Mouse (Mus musculus): Measurements from ENCODE around the gene Mroh2a. TPM values are rescaled to one million over a fixed set of nuclear protein-coding genes. Genes with fewer than 3 reads are reported as not detected.

The Mroh2a gene
- total and polyA plus RNA-seq, 3 experiments, result 0.06 to 0.13 TPM; not detected in 1

GRCm38 (mm10) chr1:88305018-88305795, 78.4 kb downstream of the Mroh2a start:
- 30% methylated on average over 6 of the region's 6 CpGs for WGBS
- H3K79me2 ChIP-seq (replicated peaks; ENCODE audit: control insufficient read depth, insufficient read depth, low read length), result no peaks in the 10 kb centered on the region
- intact Hi-C loops (cut with DNase I), result no loop called here
- TF ChIP-seq CTCF (IDR thresholded peaks at IDR 0.05) (no peak), POLR2A (IDR thresholded peaks at IDR 0.05; ENCODE audit: insufficient read depth, low read depth, low read length) (no peak), EP300 (IDR thresholded peaks at IDR 0.05; ENCODE audit: insufficient read depth, low read depth, low read length) (no peak)
- H3K4me3 ChIP-seq, result no peak overlapping the region
- no peak overlapping the region for H3K9ac ChIP-seq (ENCODE audit: low read depth, low read length)
- no peaks in the 10 kb centered on the region for H3K27me3 ChIP-seq (ENCODE audit: control insufficient read depth, insufficient read depth, low read length)
- no peaks in the 10 kb centered on the region for H3K36me3 ChIP-seq (ENCODE audit: control insufficient read depth, insufficient read depth, low read length)
- no peak for DNase-seq
- no peak overlapping the region for H3K27ac ChIP-seq
- H3K4me1 ChIP-seq (ENCODE audit: control insufficient read depth, insufficient read depth, low read length), result no peaks in the 10 kb centered on the region

GRCm38 (mm10) chr1:88306543-88306942, 79.8 kb downstream of the Mroh2a start:
- H3K36me3 ChIP-seq (ENCODE audit: control insufficient read depth, insufficient read depth, low read length), result no peaks in the 10 kb centered on the region
- no peak overlapping the region for H3K9ac ChIP-seq (ENCODE audit: low read depth, low read length)
- H3K27me3 ChIP-seq (ENCODE audit: control insufficient read depth, insufficient read depth, low read length), result peaks cover 2% of the 10 kb centered on the region; the same call in 1 of the 2 replicates
- no peak overlapping the region for H3K4me3 ChIP-seq
- no peaks in the 10 kb centered on the region for H3K79me2 ChIP-seq (replicated peaks; ENCODE audit: control insufficient read depth, insufficient read depth, low read length)
- H3K4me1 ChIP-seq (ENCODE audit: control insufficient read depth, insufficient read depth, low read length), result no peaks in the 10 kb centered on the region
- intact Hi-C loops (cut with DNase I), result no loop called here
- no peak overlapping the region for H3K27ac ChIP-seq
- no peak for TF ChIP-seq CTCF (IDR thresholded peaks at IDR 0.05)
- TF ChIP-seq POLR2A (IDR thresholded peaks at IDR 0.05; ENCODE audit: insufficient read depth, low read depth, low read length), result no peak
- TF ChIP-seq EP300 (IDR thresholded peaks at IDR 0.05; ENCODE audit: insufficient read depth, low read depth, low read length), result no peak
- DNase-seq, result no peak
- 55% methylated on average over 1 of the region's 1 CpGs for WGBS

DNA sequence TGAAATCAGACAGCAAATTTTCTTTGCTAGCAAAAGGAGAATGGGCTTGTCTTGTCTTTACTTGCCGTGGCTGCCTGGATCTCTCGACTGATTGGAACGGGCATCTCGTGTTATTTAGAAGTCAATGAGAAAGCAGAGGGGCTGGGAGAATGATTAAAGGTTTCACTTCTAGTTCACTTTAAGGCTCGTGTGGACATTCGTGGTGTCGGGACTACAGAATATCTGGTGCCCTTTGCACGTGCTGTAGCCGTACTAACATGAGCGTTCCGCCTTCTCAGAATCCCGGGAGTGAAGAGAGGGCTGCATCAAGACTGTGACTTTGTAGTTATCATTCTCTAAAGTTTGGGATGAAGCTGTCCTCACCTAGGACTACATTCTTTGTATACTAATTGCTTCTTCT, 80.4 kb downstream of the Mroh2a start:
- Histone ChIP-seq H3K27ac (no peak overlapping the region), H3K9ac (ENCODE audit: low read depth, low read length) (no peak overlapping the region), H3K4me3 (no peak overlapping the region), H3K36me3 (ENCODE audit: control insufficient read depth, insufficient read depth, low read length) (no peaks in the 10 kb centered on the region), H3K4me1 (ENCODE audit: control insufficient read depth, insufficient read depth, low read length) (no peaks in the 10 kb centered on the region), H3K27me3 (ENCODE audit: control insufficient read depth, insufficient read depth, low read length) (peaks cover 2% of the 10 kb centered on the region; the same call in 1 of the 2 replicates), H3K79me2 (replicated peaks; ENCODE audit: control insufficient read depth, insufficient read depth, low read length) (no peaks in the 10 kb centered on the region)
- intact Hi-C loops (cut with DNase I), result no loop called here
- DNase-seq, result no peak
- 61% methylated on average over 12 of the region's 12 CpGs for WGBS
- TF ChIP-seq CTCF (IDR thresholded peaks at IDR 0.05) (no peak), POLR2A (IDR thresholded peaks at IDR 0.05; ENCODE audit: insufficient read depth, low read depth, low read length) (no peak), EP300 (IDR thresholded peaks at IDR 0.05; ENCODE audit: insufficient read depth, low read depth, low read length) (no peak)

DNA sequence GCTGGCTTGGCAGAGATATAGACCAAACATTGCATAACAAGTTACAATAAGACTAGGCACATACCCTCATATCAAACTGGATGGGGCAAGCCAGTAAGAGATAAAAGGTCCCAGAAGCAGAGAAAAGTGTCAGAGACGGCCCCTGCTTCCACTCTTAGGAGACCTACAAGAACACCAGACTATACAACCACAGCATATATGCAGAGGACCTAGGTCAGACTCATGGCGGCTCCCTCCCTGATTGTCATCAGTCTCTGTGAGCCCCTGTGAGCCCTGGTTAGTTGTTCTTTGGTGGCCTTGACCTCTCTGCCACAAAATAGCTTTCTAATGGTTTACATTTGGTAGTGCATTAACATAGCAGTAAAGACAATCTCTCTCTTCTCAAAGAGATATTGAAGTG, 82.2 kb downstream of the Mroh2a start:
- H3K9ac ChIP-seq (ENCODE audit: low read depth, low read length), result no peak overlapping the region
- TF ChIP-seq EP300 (IDR thresholded peaks at IDR 0.05; ENCODE audit: insufficient read depth, low read depth, low read length) (no peak), CTCF (IDR thresholded peaks at IDR 0.05) (no peak), POLR2A (IDR thresholded peaks at IDR 0.05; ENCODE audit: insufficient read depth, low read depth, low read length) (no peak)

DNA sequence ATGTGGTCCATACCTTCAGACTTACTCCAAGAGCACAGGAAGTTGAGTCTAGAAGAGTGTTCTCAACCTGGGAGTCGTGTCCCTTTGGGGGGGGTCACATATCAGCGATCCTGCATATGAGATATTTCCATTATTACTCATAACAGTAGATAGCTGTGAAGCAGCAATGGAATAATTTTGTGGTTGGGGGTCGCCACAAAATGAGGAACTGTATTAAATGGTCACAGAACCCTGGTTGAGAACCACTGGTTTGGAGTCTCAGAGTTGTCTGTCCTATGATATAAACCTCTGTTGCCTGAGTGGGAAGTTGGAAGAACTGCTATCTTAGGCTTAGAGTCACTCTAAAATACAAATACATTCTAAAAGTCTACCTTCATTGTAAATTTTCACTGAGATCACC, 83.1 kb downstream of the Mroh2a start:
- TF ChIP-seq CTCF (IDR thresholded peaks at IDR 0.05), result no peak
- TF ChIP-seq EP300 (IDR thresholded peaks at IDR 0.05; ENCODE audit: insufficient read depth, low read depth, low read length), result no peak
- TF ChIP-seq POLR2A (IDR thresholded peaks at IDR 0.05; ENCODE audit: insufficient read depth, low read depth, low read length), result no peak
- H3K4me1 ChIP-seq (ENCODE audit: control insufficient read depth, insufficient read depth, low read length), result no peaks in the 10 kb centered on the region
- H3K27ac ChIP-seq, result no peak overlapping the region
- no peaks in the 10 kb centered on the region for H3K36me3 ChIP-seq (ENCODE audit: control insufficient read depth, insufficient read depth, low read length)
- 39% methylated on average over 3 of the region's 3 CpGs for WGBS
- H3K4me3 ChIP-seq, result no peak overlapping the region
- intact Hi-C loops (cut with DNase I), result no loop called here
- H3K9ac ChIP-seq (ENCODE audit: low read depth, low read length), result no peak overlapping the region
- peaks cover 2% of the 10 kb centered on the region; the same call in 1 of the 2 replicates for H3K27me3 ChIP-seq (ENCODE audit: control insufficient read depth, insufficient read depth, low read length)
- H3K79me2 ChIP-seq (replicated peaks; ENCODE audit: control insufficient read depth, insufficient read depth, low read length), result no peaks in the 10 kb centered on the region
- no peak for DNase-seq

More for the DNA sequence above, 82.2 kb downstream of the Mroh2a start:
- H3K27me3 ChIP-seq (ENCODE audit: control insufficient read depth, insufficient read depth, low read length), result peaks cover 2% of the 10 kb centered on the region; the same call in 1 of the 2 replicates
- 37% methylated on average over 2 of the region's 2 CpGs for WGBS
- H3K4me3 ChIP-seq, result no peak overlapping the region
- H3K79me2 ChIP-seq (replicated peaks; ENCODE audit: control insufficient read depth, insufficient read depth, low read length), result no peaks in the 10 kb centered on the region
- DNase-seq, result no peak
- H3K4me1 ChIP-seq (ENCODE audit: control insufficient read depth, insufficient read depth, low read length), result no peaks in the 10 kb centered on the region
- intact Hi-C loops (cut with DNase I), result no loop called here
- no peak overlapping the region for H3K27ac ChIP-seq
- H3K36me3 ChIP-seq (ENCODE audit: control insufficient read depth, insufficient read depth, low read length), result no peaks in the 10 kb centered on the region

DNA sequence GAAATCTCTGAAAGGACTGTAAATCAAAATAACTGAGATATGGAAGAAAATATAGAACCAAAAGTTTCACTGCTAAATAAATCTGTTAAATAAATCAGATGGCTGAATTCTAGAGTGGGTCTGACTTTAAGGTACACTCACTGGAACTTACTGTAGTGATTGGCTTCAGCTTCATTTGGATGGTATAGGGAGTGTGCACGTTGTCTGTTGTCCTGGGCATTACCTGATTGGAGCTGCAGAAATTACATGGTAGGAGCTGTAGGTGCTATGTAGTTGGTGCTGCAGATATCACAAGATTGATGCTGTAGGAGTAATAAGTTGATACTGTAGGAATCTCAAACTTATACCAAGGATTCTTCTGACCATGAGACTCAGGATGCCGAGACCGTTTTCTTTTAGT, 83.6 kb downstream of the Mroh2a start:
- no peaks in the 10 kb centered on the region for H3K36me3 ChIP-seq (ENCODE audit: control insufficient read depth, insufficient read depth, low read length)
- H3K27ac ChIP-seq, result no peak overlapping the region
- no peak for DNase-seq
- 60% methylated on average over 3 of the region's 3 CpGs for whole genome bisulfite sequencing
- intact Hi-C loops (cut with DNase I), result no loop called here
- no peaks in the 10 kb centered on the region for H3K4me1 ChIP-seq (ENCODE audit: control insufficient read depth, insufficient read depth, low read length)
- H3K4me3 ChIP-seq, result no peak overlapping the region
- no peaks in the 10 kb centered on the region for H3K79me2 ChIP-seq (replicated peaks; ENCODE audit: control insufficient read depth, insufficient read depth, low read length)
- H3K9ac ChIP-seq (ENCODE audit: low read depth, low read length), result no peak overlapping the region
- H3K27me3 ChIP-seq (ENCODE audit: control insufficient read depth, insufficient read depth, low read length), result peaks cover 2% of the 10 kb centered on the region; the same call in 1 of the 2 replicates
- TF ChIP-seq POLR2A (IDR thresholded peaks at IDR 0.05; ENCODE audit: insufficient read depth, low read depth, low read length) (no peak), CTCF (IDR thresholded peaks at IDR 0.05) (no peak), EP300 (IDR thresholded peaks at IDR 0.05; ENCODE audit: insufficient read depth, low read depth, low read length) (no peak)

Other genes with a start within 250 kb of the Mroh2a start
- gene Usp40, start 218.4 kb upstream of the Mroh2a start, total RNA-seq (2021), result 10 to 100 TPM; 15.2 to 15.6 TPM
- 9.3 and 12.7 TPM in 2 replicates for gene Usp40, start 218.4 kb upstream of the Mroh2a start, polyA plus RNA-seq (2012; rRNA removed)
- gene Ugt1a10, start 171.6 kb upstream of the Mroh2a start, total RNA-seq (2021), result not detected
- not detected in 2 replicates for gene Ugt1a10, start 171.6 kb upstream of the Mroh2a start, polyA plus RNA-seq (2012; rRNA removed)
- not detected for gene Ugt1a9, start 156.2 kb upstream of the Mroh2a start, total RNA-seq (2021)
- gene Ugt1a9, start 156.2 kb upstream of the Mroh2a start, polyA plus RNA-seq (2012; rRNA removed), result not detected in 2 replicates
- gene Ugt1a8, start 139.2 kb upstream of the Mroh2a start, total RNA-seq (2021), result not detected
- not detected in 2 replicates for gene Ugt1a8, start 139.2 kb upstream of the Mroh2a start, polyA plus RNA-seq (2012; rRNA removed)
- 1 to 10 TPM in 1 of 2 experiments, under 1 TPM in 1; 0.70 to 1.2 TPM for gene Ugt1a7c, start 131.9 kb upstream of the Mroh2a start, total RNA-seq (2021)
- gene Ugt1a7c, start 131.9 kb upstream of the Mroh2a start, polyA plus RNA-seq (2012; rRNA removed), result 0.26 and 0.90 TPM in 2 replicates
- 1 to 10 TPM; 1.4 to 1.8 TPM for gene Ugt1a6b, start 123.7 kb upstream of the Mroh2a start, total RNA-seq (2021)
- gene Ugt1a6b, start 123.7 kb upstream of the Mroh2a start, polyA plus RNA-seq (2012; rRNA removed), result 0.64 and 4.2 TPM in 2 replicates
- 1 to 10 TPM; 2.1 to 2.4 TPM for gene Ugt1a6a, start 92.2 kb upstream of the Mroh2a start, total RNA-seq (2021)
- gene Ugt1a6a, start 92.2 kb upstream of the Mroh2a start, polyA plus RNA-seq (2012; rRNA removed), result 2.6 and 3.7 TPM in 2 replicates
- not detected for gene Ugt1a5, start 61.0 kb upstream of the Mroh2a start, total RNA-seq (2021)
- gene Ugt1a5, start 61.0 kb upstream of the Mroh2a start, polyA plus RNA-seq (2012; rRNA removed), result not detected in 2 replicates
- not detected for gene Ugt1a2, start 26.4 kb upstream of the Mroh2a start, total RNA-seq (2021)
- gene Ugt1a2, start 26.4 kb upstream of the Mroh2a start, polyA plus RNA-seq (2012; rRNA removed), result not detected in 2 replicates
- under 1 TPM in 1 of 2 experiments, not detected in 1; 0.23 TPM for gene Dnajb3, start 21.2 kb upstream of the Mroh2a start, total RNA-seq (2021)
- gene Dnajb3, start 21.2 kb upstream of the Mroh2a start, polyA plus RNA-seq (2012; rRNA removed), result 0.53 and 0.66 TPM in 2 replicates
- gene Ugt1a1, start 15.0 kb upstream of the Mroh2a start, total RNA-seq (2021), result not detected
- gene Ugt1a1, start 15.0 kb upstream of the Mroh2a start, polyA plus RNA-seq (2012; rRNA removed), result 0.32 TPM in 1 of 2 replicates, not detected in the other
- 10 to 100 TPM in 1 of 2 experiments, 1 to 10 TPM in 1; 8.7 to 11.5 TPM for gene Hjurp, start 50.6 kb downstream of the Mroh2a start, total RNA-seq (2021)
- 12.7 and 23.9 TPM in 2 replicates for gene Hjurp, start 50.6 kb downstream of the Mroh2a start, polyA plus RNA-seq (2012; rRNA removed)
- gene Trpm8, start 50.7 kb downstream of the Mroh2a start, total RNA-seq (2021), result not detected
- not detected in 2 replicates for gene Trpm8, start 50.7 kb downstream of the Mroh2a start, polyA plus RNA-seq (2012; rRNA removed)
- gene Spp2, start 180.0 kb downstream of the Mroh2a start, total RNA-seq (2021), result not detected
- gene Spp2, start 180.0 kb downstream of the Mroh2a start, polyA plus RNA-seq (2012; rRNA removed), result not detected in 2 replicates

Data from heart, adult 2 months (tissue).